In the genomic region with DNA sequence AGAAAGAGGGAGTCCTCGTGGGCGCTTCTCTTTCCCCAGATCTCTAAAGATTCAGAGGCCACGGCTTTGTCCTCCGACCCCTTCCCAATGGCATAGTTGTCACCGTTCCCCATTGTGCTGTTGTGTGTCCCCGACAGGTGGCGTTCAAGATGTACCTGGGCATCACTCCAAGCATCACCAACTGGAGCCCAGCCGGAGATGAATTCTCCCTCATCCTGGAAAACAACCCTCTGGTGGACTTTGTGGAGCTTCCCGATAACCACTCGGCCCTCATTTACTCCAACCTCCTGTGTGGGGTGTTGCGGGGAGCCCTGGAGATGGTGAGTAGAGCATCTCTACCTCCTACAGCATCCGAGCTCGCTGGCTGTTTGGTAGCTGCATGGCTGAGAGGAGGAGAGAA, we compare ENCODE assay signal across 11 mouse cellular contexts. TPM values are rescaled to one million over a fixed set of nuclear protein-coding genes. Genes with fewer than 3 reads are reported as not detected.
DNase-seq lines count a peak whose midpoint lies in the region.
"Had no signal": no experiment of that assay in that cellular context is flagged by ENCODE, and none has a peak within 500 bp of the region (broad histone marks: within the 10 kb centered on the region; RNA-seq: fewer than 3 reads in every experiment).

No protein-coding gene starts in this region.

- DNase-seq in layer of hippocampus, adult 8-10 months (ENCODE audit: low spot score in 2 of 2), result peak; percentile 44 to 63
- DNase-seq in layer of hippocampus, postnatal 14 days (ENCODE audit: low spot score in 2 of 2), result no peak
- peak; percentile 91 for DNase-seq in brain, adult 2 months (ENCODE audit: low read depth, low spot score)
- DNase-seq in cerebellum, adult 18-20 months, result peak; percentile 87 to 92
- peak; percentile 88 to 94 for DNase-seq in cerebellum, postnatal 36 days
- DNase-seq in urinary bladder, postnatal 10 days (ENCODE audit: low spot score), result no peak
- DNase-seq in spleen, postnatal 10 days (ENCODE audit: low spot score in 2 of 2), result no peak
- DNase-seq: gastrocnemius, postnatal 36 days; liver, embryonic 13.5 days; thymus, adult 18-20 months had no signal

RNA-seq across cellular contexts. Expression of a gene that starts 11.6 kb away (rescaled TPM):
- 10 to 100 TPM; 79.9 to 89.9 (median 85.1) TPM for total RNA-seq in layer of hippocampus, adult 8-10 months (2022)
- 10 to 100 TPM; 83.9 to 88.2 TPM for total RNA-seq in layer of hippocampus, postnatal 14 days (2021)

RNA-seq across cellular contexts. Expression of a gene that starts 12.8 kb away (rescaled TPM):
- 1 to 10 TPM; 1.7 to 2.3 (median 2.0) TPM for total RNA-seq in layer of hippocampus, adult 8-10 months (2022)
- 1 to 10 TPM; 1.9 to 8.4 TPM for total RNA-seq in layer of hippocampus, postnatal 14 days (2021)
- total RNA-seq: common myeloid progenitor, adult 5-6 weeks had no signal

RNA-seq across cellular contexts. Expression of a gene that starts 17.6 kb away (rescaled TPM):
- total RNA-seq in layer of hippocampus, adult 8-10 months (2022), result 100 to 1,000 TPM; 240 to 257 (median 248) TPM
- total RNA-seq in layer of hippocampus, postnatal 14 days (2021), result 100 to 1,000 TPM; 222 to 233 TPM

RNA-seq across cellular contexts. Expression of a gene that starts 47.8 kb away (rescaled TPM):
- 10 to 100 TPM; 29.3 to 31.6 (median 29.7) TPM for total RNA-seq in layer of hippocampus, adult 8-10 months (2022)
- 10 to 100 TPM; 25.8 to 26.1 TPM for total RNA-seq in layer of hippocampus, postnatal 14 days (2021)

RNA-seq across cellular contexts. Expression of a gene that starts 51.7 kb away (rescaled TPM):
- total RNA-seq in layer of hippocampus, adult 8-10 months (2022), result 1 to 10 TPM; 1.3 to 2.6 (median 1.4) TPM
- total RNA-seq in layer of hippocampus, postnatal 14 days (2021), result 1 to 10 TPM; 1.9 to 2.2 TPM
- total RNA-seq: common myeloid progenitor, adult 5-6 weeks had no signal

Comparison
In these comparisons a context has a peak if more than half of its experiments do, and no peak if none do; other contexts are left out.
1. DNase-seq: peak in layer of hippocampus, adult 8-10 months (2 of 2), brain, adult 2 months (single experiment), cerebellum, adult 18-20 months (2 of 2) and cerebellum, postnatal 36 days (2 of 2); none in layer of hippocampus, postnatal 14 days (0 of 2), urinary bladder, postnatal 10 days (single experiment) and spleen, postnatal 10 days (0 of 2).